Comparison of ENCODE assay signal across 10 mouse cellular contexts in genomic region chr11:57012287-57012921, GRCm38 (mm10). TPM values are rescaled to one million over a fixed set of nuclear protein-coding genes. Genes with fewer than 3 reads are reported as not detected.
DNase-seq lines count a peak whose midpoint lies in the region; ATAC-seq and TF ChIP-seq lines count a peak whose summit lies in the region.
"Had no signal": no experiment of that assay in that cellular context is flagged by ENCODE, and none has a peak within 500 bp of the region (broad histone marks: within the 10 kb centered on the region; RNA-seq: fewer than 3 reads in every experiment).

No protein-coding gene starts in this region.

- no peaks in the 10 kb centered on the region for H3K9me3 ChIP-seq in lung, postnatal 0 days (ENCODE audit: low read length)
- H3K9me3 ChIP-seq in intestine, embryonic 16.5 days (ENCODE audit: control insufficient read depth, low read length), result no peaks in the 10 kb centered on the region
- no peaks in the 10 kb centered on the region for H3K9me3 ChIP-seq in stomach, embryonic 15.5 days

- DNase-seq in frontal cortex, postnatal 36 days (ENCODE audit: low spot score in 2 of 2), result no peak
- DNase-seq in lung, postnatal 0 days (ENCODE audit: low spot score), result no peak
- DNase-seq in lung, postnatal 10 days, result no peak
- DNase-seq in cerebellum, adult 9-10 months, result no peak
- DNase-seq in thymus, postnatal 0 days (ENCODE audit: low spot score), result no peak
- DNase-seq: spleen, adult 18-20 months had no signal

- H3K27me3 ChIP-seq in lung, postnatal 0 days (replicated peaks; ENCODE audit: insufficient read depth, low read length), result no peaks in the 10 kb centered on the region
- no peaks in the 10 kb centered on the region for H3K27me3 ChIP-seq in intestine, embryonic 16.5 days (replicated peaks; ENCODE audit: control insufficient read depth, insufficient read depth, low read length)
- no peaks in the 10 kb centered on the region for H3K27me3 ChIP-seq in stomach, embryonic 15.5 days (replicated peaks)

- no peak overlapping the region for H3K27ac ChIP-seq in lung, postnatal 0 days (ENCODE audit: low read length)
- no peak overlapping the region for H3K27ac ChIP-seq in intestine, embryonic 16.5 days (ENCODE audit: low read length)
- no peak overlapping the region for H3K27ac ChIP-seq in stomach, embryonic 15.5 days

- peak overlapping the region; percentile 19; the same call in 1 of the 2 replicates for H3K4me2 ChIP-seq in lung, postnatal 0 days (replicated peaks; ENCODE audit: low read depth, low read length)
- peak overlapping the region; percentile 20; the same call in 1 of the 2 replicates for H3K4me2 ChIP-seq in intestine, embryonic 16.5 days (ENCODE audit: low read depth, low read length)
- H3K4me2 ChIP-seq in stomach, embryonic 15.5 days, result peak overlapping the region; percentile 35; the same call in 1 of the 2 replicates

- TF ChIP-seq CTCF in lung, postnatal 0 days (IDR thresholded peaks at IDR 0.05), result no peak

- WGBS in lung, postnatal 0 days, result 33% methylated on average over 13 of the region's 13 CpGs
- 35% methylated on average over 13 of the region's 13 CpGs for WGBS in intestine, embryonic 16.5 days
- 36% methylated on average over 12 of the region's 13 CpGs for WGBS in stomach, embryonic 15.5 days

- no peak for TF ChIP-seq EP300 in lung, postnatal 0 days (IDR thresholded peaks at IDR 0.05)

- no peaks in the 10 kb centered on the region for H3K36me3 ChIP-seq in lung, postnatal 0 days (ENCODE audit: insufficient read depth, low read length)
- no peaks in the 10 kb centered on the region for H3K36me3 ChIP-seq in intestine, embryonic 16.5 days (ENCODE audit: control insufficient read depth, insufficient read depth, low read length)
- H3K36me3 ChIP-seq in stomach, embryonic 15.5 days, result no peaks in the 10 kb centered on the region

- 0 out of 2 replicates have a peak, but pooled peaks have one; percentile 18 for ATAC-seq in frontal cortex, adult (ENCODE audit: low TSS enrichment)
- ATAC-seq in lung, postnatal 0 days, result no peak
- ATAC-seq in intestine, embryonic 16.5 days, result no peak
- ATAC-seq in stomach, embryonic 15.5 days (ENCODE audit: insufficient read depth, low FRiP score, low read depth), result no peak
- ATAC-seq: inflammation-experienced regulatory T-cells, adult 6 months had no signal

- H3K9ac ChIP-seq in lung, postnatal 0 days (replicated peaks; ENCODE audit: low read depth), result no peak overlapping the region
- no peak overlapping the region for H3K9ac ChIP-seq in intestine, embryonic 16.5 days (ENCODE audit: low read depth, low read length)
- H3K9ac ChIP-seq in stomach, embryonic 15.5 days, result no peak overlapping the region

- no peaks in the 10 kb centered on the region for H3K4me1 ChIP-seq in lung, postnatal 0 days (ENCODE audit: insufficient read depth, low read depth, low read length)
- H3K4me1 ChIP-seq in intestine, embryonic 16.5 days (ENCODE audit: control insufficient read depth, insufficient read depth, low read length), result no peaks in the 10 kb centered on the region
- no peaks in the 10 kb centered on the region for H3K4me1 ChIP-seq in stomach, embryonic 15.5 days

- H3K4me3 ChIP-seq in lung, postnatal 0 days (ENCODE audit: low read depth, low read length), result no peak overlapping the region
- no peak overlapping the region for H3K4me3 ChIP-seq in intestine, embryonic 16.5 days (ENCODE audit: low read length)
- H3K4me3 ChIP-seq in stomach, embryonic 15.5 days (replicated peaks), result no peak overlapping the region

RNA-seq across cellular contexts. Expression of gene Gria1, which starts 1.2 kb away (rescaled TPM):
- 1.2 TPM in 2 replicates for polyA plus RNA-seq in lung, postnatal 0 days (2015; fragmentation: Nextera tagmentation; extraction: Ambion mirVana)
- polyA plus RNA-seq in intestine, embryonic 16.5 days (2015; fragmentation: Nextera tagmentation; extraction: Ambion mirVana), result 0.94 and 1.1 TPM in 2 replicates
- polyA plus RNA-seq in stomach, embryonic 15.5 days (2015; fragmentation: Nextera tagmentation; extraction: Ambion mirVana), result 1.5 and 1.9 TPM in 2 replicates
- 0.06 and 0.30 TPM in 2 replicates for polyA plus RNA-seq in thymus, postnatal 0 days (2015; fragmentation: Nextera tagmentation; extraction: Ambion mirVana)
- polyA plus RNA-seq: inflammation-experienced regulatory T-cells, adult 6 months had no signal
